In the genomic region with DNA sequence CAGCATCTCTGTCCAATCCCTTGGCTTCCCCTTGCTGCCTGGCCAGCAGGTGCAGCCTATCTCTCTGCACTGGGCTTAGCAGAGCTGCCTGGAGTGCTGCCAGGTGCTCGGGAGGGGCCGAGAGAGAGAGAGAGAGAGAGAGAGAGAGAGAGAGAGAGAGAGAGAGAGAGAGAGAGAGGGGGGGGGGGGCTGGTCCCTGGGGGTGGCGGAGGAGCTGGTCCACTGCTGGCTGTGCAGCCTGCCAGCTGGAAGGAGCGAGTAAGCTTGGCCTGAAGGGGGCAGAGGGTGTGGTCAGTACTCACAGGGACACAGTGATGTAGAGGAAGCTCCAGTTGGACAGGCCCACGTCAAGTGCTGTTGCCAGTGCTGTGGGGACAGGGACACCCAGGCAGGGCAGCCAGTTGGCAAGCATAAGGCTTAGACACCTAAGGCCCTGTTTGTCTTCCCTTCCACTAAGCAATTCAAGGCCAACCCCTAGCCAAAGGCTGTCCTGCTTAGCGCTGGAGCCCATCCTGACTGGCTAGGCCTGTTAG, we compare ENCODE assay signal across 11 mouse cellular contexts. TPM values are rescaled to one million over a fixed set of nuclear protein-coding genes. Genes with fewer than 3 reads are reported as not detected.
DNase-seq lines count a peak whose midpoint lies in the region; ATAC-seq and TF ChIP-seq lines count a peak whose summit lies in the region.
"Had no signal": no experiment of that assay in that cellular context is flagged by ENCODE, and none has a peak within 500 bp of the region (broad histone marks: within the 10 kb centered on the region; RNA-seq: fewer than 3 reads in every experiment).

No protein-coding gene starts in this region.

- peak; percentile 65 for DNase-seq in adrenal gland, postnatal 14 days
- no peak for DNase-seq in adrenal gland, adult 18-20 months (ENCODE audit: low spot score in 2 of 2)
- DNase-seq in lung, adult 2 months: no peak
- DNase-seq in heart, postnatal 14 days: peak; percentile 35 to 40
- DNase-seq in thymus, postnatal 0 days (ENCODE audit: low spot score): no peak
- no peak for DNase-seq in embryo, embryonic 11 days
- DNase-seq: kidney, postnatal 10 days; spleen, adult 18-20 months had no signal

- peaks cover 10% of the 10 kb centered on the region; the same call in 1 of the 2 replicates for H3K36me3 ChIP-seq in lung, embryonic 15.5 days
- H3K36me3 ChIP-seq in stomach, embryonic 16.5 days (ENCODE audit: control insufficient read depth, insufficient read depth, low read length): 0 out of 2 replicates have a peak, but pooled peaks cover 6% of the 10 kb centered on the region

- no peak for TF ChIP-seq CTCF in lung, adult 2 months (IDR thresholded peaks at IDR 0.05; ENCODE audit: insufficient read depth, low read length)

- 0 out of 2 replicates have a peak, but pooled peaks have one; percentile 25 for ATAC-seq in lung, embryonic 15.5 days (ENCODE audit: borderline replicate concordance, extremely low read depth, low FRiP score, low TSS enrichment)
- peak; percentile 49; the same call in 1 of the 2 replicates for ATAC-seq in stomach, embryonic 16.5 days (ENCODE audit: insufficient read depth, low FRiP score)

- H3K27me3 ChIP-seq in lung, embryonic 15.5 days: no peaks in the 10 kb centered on the region
- H3K27me3 ChIP-seq in stomach, embryonic 16.5 days (ENCODE audit: control insufficient read depth, insufficient read depth, low read length): no peaks in the 10 kb centered on the region

- no peaks in the 10 kb centered on the region for H3K9me3 ChIP-seq in lung, embryonic 15.5 days
- H3K9me3 ChIP-seq in stomach, embryonic 16.5 days (replicated peaks; ENCODE audit: control insufficient read depth, low read length): no peaks in the 10 kb centered on the region

- no peak overlapping the region for H3K9ac ChIP-seq in lung, embryonic 15.5 days
- H3K9ac ChIP-seq in stomach, embryonic 16.5 days (ENCODE audit: low read length): peak overlapping the region; percentile 37; the same call in 1 of the 2 replicates

- WGBS in lung, embryonic 15.5 days: 52% methylated on average over 4 of the region's 6 CpGs
- 40% methylated on average over 5 of the region's 6 CpGs for WGBS in lung, adult 2 months
- 33% methylated on average over 6 of the region's 6 CpGs for WGBS in stomach, embryonic 16.5 days

- no peak overlapping the region for H3K4me2 ChIP-seq in lung, embryonic 15.5 days
- no peak overlapping the region for H3K4me2 ChIP-seq in stomach, embryonic 16.5 days (ENCODE audit: low read depth, low read length)
- H3K4me2 ChIP-seq: liver, embryonic 11.5 days had no signal

- no peak overlapping the region for H3K4me3 ChIP-seq in lung, embryonic 15.5 days
- H3K4me3 ChIP-seq in lung, adult 2 months (replicated peaks; ENCODE audit: extremely low read depth, low read depth, low read length): no peak overlapping the region
- no peak overlapping the region for H3K4me3 ChIP-seq in stomach, embryonic 16.5 days (replicated peaks; ENCODE audit: low read length)

- no peak for TF ChIP-seq POLR2A in lung, adult 2 months (IDR thresholded peaks at IDR 0.05; ENCODE audit: borderline replicate concordance, extremely low read depth, low read depth, low read length)

- H3K4me1 ChIP-seq in lung, embryonic 15.5 days: peaks cover 15% of the 10 kb centered on the region
- H3K4me1 ChIP-seq in lung, adult 2 months (ENCODE audit: control insufficient read depth, insufficient read depth, low read length): peaks cover 2% of the 10 kb centered on the region
- H3K4me1 ChIP-seq in stomach, embryonic 16.5 days (ENCODE audit: control insufficient read depth, insufficient read depth, low read length): peaks cover 18% of the 10 kb centered on the region

- intact Hi-C loops in heart, postnatal 14 days (cut with DNase I): no loop called here

- no peak overlapping the region for H3K27ac ChIP-seq in lung, embryonic 15.5 days
- no peak overlapping the region for H3K27ac ChIP-seq in stomach, embryonic 16.5 days (ENCODE audit: low read length)

RNA-seq across cellular contexts. Expression of gene Slc35c2, which starts 5.8 kb away (rescaled TPM):
- total RNA-seq in adrenal gland, postnatal 14 days (2021): 32.8 and 36.4 TPM in 2 replicates
- 10 to 100 TPM; 30.7 to 50.1 TPM for total RNA-seq in adrenal gland, adult 18-20 months (2021)
- 48.0 and 48.7 TPM in 2 replicates for polyA plus RNA-seq in lung, embryonic 15.5 days (2015; fragmentation: Nextera tagmentation; extraction: Ambion mirVana)
- polyA plus RNA-seq in lung, adult 2 months (2012; rRNA removed): 52.3 and 55.0 TPM in 2 replicates
- total RNA-seq in heart, postnatal 14 days (2021): 10 to 100 TPM; 16.9 to 17.4 TPM
- 67.3 and 68.9 TPM in 2 replicates for polyA plus RNA-seq in stomach, embryonic 16.5 days (2015; fragmentation: Nextera tagmentation; extraction: Ambion mirVana)
- 49.5 and 49.6 TPM in 2 replicates for polyA plus RNA-seq in thymus, postnatal 0 days (2015; fragmentation: Nextera tagmentation; extraction: Ambion mirVana)

RNA-seq across cellular contexts. Expression of gene Elmo2, which starts 44.4 kb away (rescaled TPM):
- 26.2 and 27.8 TPM in 2 replicates for total RNA-seq in adrenal gland, postnatal 14 days (2021)
- 10 to 100 TPM; 21.6 to 24.5 TPM for total RNA-seq in adrenal gland, adult 18-20 months (2021)
- polyA plus RNA-seq in lung, embryonic 15.5 days (2015; fragmentation: Nextera tagmentation; extraction: Ambion mirVana): 75.7 and 77.3 TPM in 2 replicates
- 95.0 and 148 TPM in 2 replicates for polyA plus RNA-seq in lung, adult 2 months (2012; rRNA removed)
- 10 to 100 TPM; 22.2 to 25.1 TPM for total RNA-seq in heart, postnatal 14 days (2021)
- 56.0 and 59.1 TPM in 2 replicates for polyA plus RNA-seq in stomach, embryonic 16.5 days (2015; fragmentation: Nextera tagmentation; extraction: Ambion mirVana)
- 39.8 and 42.8 TPM in 2 replicates for polyA plus RNA-seq in thymus, postnatal 0 days (2015; fragmentation: Nextera tagmentation; extraction: Ambion mirVana)

RNA-seq across cellular contexts. Expression of gene Cdh22, which starts 47.2 kb away (rescaled TPM):
- total RNA-seq in adrenal gland, postnatal 14 days (2021): 1.3 and 1.6 TPM in 2 replicates
- 1 to 10 TPM; 1.4 to 1.7 TPM for total RNA-seq in adrenal gland, adult 18-20 months (2021)
- polyA plus RNA-seq in lung, embryonic 15.5 days (2015; fragmentation: Nextera tagmentation; extraction: Ambion mirVana): 1.0 and 1.1 TPM in 2 replicates
- 2.0 and 3.0 TPM in 2 replicates for polyA plus RNA-seq in lung, adult 2 months (2012; rRNA removed)
- total RNA-seq in heart, postnatal 14 days (2021): under 1 TPM; 0.17 to 0.22 TPM
- polyA plus RNA-seq in stomach, embryonic 16.5 days (2015; fragmentation: Nextera tagmentation; extraction: Ambion mirVana): 0.19 and 0.21 TPM in 2 replicates
- 0.14 and 0.21 TPM in 2 replicates for polyA plus RNA-seq in thymus, postnatal 0 days (2015; fragmentation: Nextera tagmentation; extraction: Ambion mirVana)

Comparison
In these comparisons a context has a peak if more than half of its experiments do, and no peak if none do; other contexts are left out.
1. DNase-seq: peak in adrenal gland, postnatal 14 days (single experiment) and heart, postnatal 14 days (2 of 2); none in adrenal gland, adult 18-20 months (0 of 2), lung, adult 2 months (single experiment), thymus, postnatal 0 days (single experiment) and embryo, embryonic 11 days (single experiment).